Mouse (Mus musculus): ENCODE results near the gene Adgrg3. TPM values are rescaled to one million over a fixed set of nuclear protein-coding genes. Genes with fewer than 3 reads are reported as not detected.

Adgrg3 gene
- 19.4 TPM for polyA plus RNA-seq (2012; fragmentation: generic; extraction: Trizol)
- long read RNA-seq, experiment 1, partial matches to known transcripts, result 28 of 44 reads
- long read RNA-seq, experiment 1, other reads (novel, unspliced or antisense), result 16 of 44 reads
- long read RNA-seq, experiment 2, transcript Adgrg3-202 (8 exons, 3,034 nt), result minor isoform, 7 of 1,098 reads
- long read RNA-seq, experiment 2, transcript Adgrg3-201 (12 exons, 2,439 nt), result major isoform, 13 of 1,098 reads
- long read RNA-seq, experiment 2, partial matches to known transcripts, result 926 of 1,098 reads
- long read RNA-seq, experiment 2, other reads (novel, unspliced or antisense), result 152 of 1,098 reads

GRCm38 (mm10) chr8:95017451-95017850 is at the start of gene Adgrg3:
Gene Adgrg3 (plus strand): TSS chr8:95017692.
- TF ChIP-seq CTCF (IDR thresholded peaks at IDR 0.05; ENCODE audit: control insufficient read depth, insufficient read depth, insufficient read length) (no peak), CEBPB (IDR thresholded peaks at IDR 0.05; ENCODE audit: low read depth) (no peak), FOSL1 (IDR thresholded peaks at IDR 0.05; ENCODE audit: insufficient read depth, low read length, poor library complexity, severe bottlenecking) (no peak), MYOD1 (IDR thresholded peaks at IDR 0.05; ENCODE audit: control insufficient read depth, insufficient read length, low read depth) (no peak), USF1 (IDR thresholded peaks at IDR 0.05; ENCODE audit: low read depth) (no peak), MAX (IDR thresholded peaks at IDR 0.05) (no peak), MYOG (IDR thresholded peaks at IDR 0.05; ENCODE audit: control insufficient read depth, extremely low read depth, insufficient read length) (no peak)
- H3K27me3 ChIP-seq (ENCODE audit: control insufficient read depth, insufficient read depth, insufficient read length), result no peaks in the 10 kb centered on the region
- H3K36me3 ChIP-seq (ENCODE audit: control insufficient read depth, insufficient read depth), result no peaks in the 10 kb centered on the region
- H3K79me2 ChIP-seq (ENCODE audit: control insufficient read depth, insufficient read depth), result peaks cover 17% of the 10 kb centered on the region
- no peak within 1 kb of the TSS for H3K4me3 ChIP-seq (ENCODE audit: insufficient read depth, poor library complexity, severe bottlenecking)
- H3ac ChIP-seq (ENCODE audit: control insufficient read depth, insufficient read length, low read depth), result peak within 1 kb of the TSS; percentile 45
- H3K79me3 ChIP-seq (ENCODE audit: low read depth), result no peaks in the 10 kb centered on the region

DNA sequence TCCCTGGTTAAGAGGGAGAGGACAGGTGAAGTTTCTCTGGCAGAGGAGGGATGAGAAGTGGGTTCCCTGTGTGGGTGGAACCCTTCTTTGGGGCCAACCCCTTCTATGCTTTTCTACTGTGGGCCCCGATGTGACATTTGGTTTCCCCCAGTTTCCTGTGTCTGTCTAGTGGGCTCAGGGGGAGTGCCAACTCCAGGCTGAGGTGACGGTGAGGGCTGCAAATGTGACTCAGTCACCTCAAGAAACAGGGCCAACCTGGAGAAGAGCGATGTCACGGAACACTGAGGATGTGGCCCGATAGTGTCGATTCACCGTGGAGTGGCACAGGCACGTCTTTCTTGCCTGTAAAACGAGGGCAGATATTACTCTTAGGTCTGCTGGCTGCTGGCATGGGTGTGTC is 44.2 kb upstream of the Adgrg3 start:
- Histone ChIP-seq H3K36me3 (ENCODE audit: control insufficient read depth, insufficient read depth) (no peaks in the 10 kb centered on the region), H3K79me3 (ENCODE audit: low read depth) (no peaks in the 10 kb centered on the region), H3K27me3 (ENCODE audit: control insufficient read depth, insufficient read depth, insufficient read length) (peaks cover 6% of the 10 kb centered on the region), H3K79me2 (ENCODE audit: control insufficient read depth, insufficient read depth) (no peaks in the 10 kb centered on the region), H3K4me3 (ENCODE audit: insufficient read depth, poor library complexity, severe bottlenecking) (no peak overlapping the region), H3ac (ENCODE audit: control insufficient read depth, insufficient read length, low read depth) (no peak overlapping the region)
- TF ChIP-seq CTCF (IDR thresholded peaks at IDR 0.05; ENCODE audit: control insufficient read depth, insufficient read depth, insufficient read length) (no peak), CEBPB (IDR thresholded peaks at IDR 0.05; ENCODE audit: low read depth) (no peak), MAX (IDR thresholded peaks at IDR 0.05) (no peak), FOSL1 (IDR thresholded peaks at IDR 0.05; ENCODE audit: insufficient read depth, low read length, poor library complexity, severe bottlenecking) (no peak), USF1 (IDR thresholded peaks at IDR 0.05; ENCODE audit: low read depth) (no peak), MYOG (IDR thresholded peaks at IDR 0.05; ENCODE audit: control insufficient read depth, extremely low read depth, insufficient read length) (no peak), MYOD1 (IDR thresholded peaks at IDR 0.05; ENCODE audit: control insufficient read depth, insufficient read length, low read depth) (no peak)

DNA sequence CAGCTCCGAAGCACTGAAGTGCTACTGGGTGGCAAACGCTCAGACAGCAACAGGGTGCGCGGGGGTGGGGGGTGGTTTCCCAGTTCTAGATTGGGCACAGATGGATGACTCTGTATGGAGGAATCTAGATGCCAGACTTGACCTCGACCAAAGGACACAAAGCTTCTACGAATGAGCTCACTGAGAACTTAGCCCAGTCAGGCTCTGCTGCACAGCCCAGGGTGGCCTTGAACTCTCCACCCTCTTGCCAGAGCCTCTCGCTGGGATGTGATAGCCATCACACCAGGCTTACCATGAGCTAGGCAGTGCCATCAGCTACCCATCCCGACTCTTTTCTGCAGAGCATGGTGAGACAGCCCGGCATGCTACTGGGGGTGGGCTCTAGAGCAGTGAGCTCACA is 43.7 kb upstream of the Adgrg3 start:
- Histone ChIP-seq H3ac (ENCODE audit: control insufficient read depth, insufficient read length, low read depth) (no peak overlapping the region), H3K4me3 (ENCODE audit: insufficient read depth, poor library complexity, severe bottlenecking) (no peak overlapping the region), H3K79me3 (ENCODE audit: low read depth) (no peaks in the 10 kb centered on the region), H3K79me2 (ENCODE audit: control insufficient read depth, insufficient read depth) (no peaks in the 10 kb centered on the region), H3K36me3 (ENCODE audit: control insufficient read depth, insufficient read depth) (no peaks in the 10 kb centered on the region), H3K27me3 (ENCODE audit: control insufficient read depth, insufficient read depth, insufficient read length) (peaks cover 6% of the 10 kb centered on the region)
- TF ChIP-seq MYOG (IDR thresholded peaks at IDR 0.05; ENCODE audit: control insufficient read depth, extremely low read depth, insufficient read length) (no peak), MYOD1 (IDR thresholded peaks at IDR 0.05; ENCODE audit: control insufficient read depth, insufficient read length, low read depth) (no peak), FOSL1 (IDR thresholded peaks at IDR 0.05; ENCODE audit: insufficient read depth, low read length, poor library complexity, severe bottlenecking) (no peak), USF1 (IDR thresholded peaks at IDR 0.05; ENCODE audit: low read depth) (no peak)

- H3K79me2 ChIP-seq (ENCODE audit: control insufficient read depth, insufficient read depth), result no peaks in the 10 kb centered on the region
- peaks cover 6% of the 10 kb centered on the region for H3K27me3 ChIP-seq (ENCODE audit: control insufficient read depth, insufficient read depth, insufficient read length)
- H3K79me3 ChIP-seq (ENCODE audit: low read depth), result no peaks in the 10 kb centered on the region
- no peak within 1 kb of the TSS for H3K4me3 ChIP-seq (ENCODE audit: insufficient read depth, poor library complexity, severe bottlenecking)
- H3K36me3 ChIP-seq (ENCODE audit: control insufficient read depth, insufficient read depth), result no peaks in the 10 kb centered on the region
- no peak for TF ChIP-seq USF1 (IDR thresholded peaks at IDR 0.05; ENCODE audit: low read depth)
- TF ChIP-seq MAX (IDR thresholded peaks at IDR 0.05), result no peak
- no peak for TF ChIP-seq CTCF (IDR thresholded peaks at IDR 0.05; ENCODE audit: control insufficient read depth, insufficient read depth, insufficient read length)
- no peak for TF ChIP-seq MYOG (IDR thresholded peaks at IDR 0.05; ENCODE audit: control insufficient read depth, extremely low read depth, insufficient read length)
- TF ChIP-seq MYOD1 (IDR thresholded peaks at IDR 0.05; ENCODE audit: control insufficient read depth, insufficient read length, low read depth), result no peak
- TF ChIP-seq CEBPB (IDR thresholded peaks at IDR 0.05; ENCODE audit: low read depth), result no peak
- TF ChIP-seq FOSL1 (IDR thresholded peaks at IDR 0.05; ENCODE audit: insufficient read depth, low read length, poor library complexity, severe bottlenecking), result no peak
- H3ac ChIP-seq (ENCODE audit: control insufficient read depth, insufficient read length, low read depth), result no peak within 1 kb of the TSS
Measured at GRCm38 (mm10) chr8:94974467-94975165, 42.9 kb upstream of the Adgrg3 start, which contains the start of gene Adgrg1. Gene Adgrg1 (plus strand): TSS chr8:94974751.

- Histone ChIP-seq H3ac (ENCODE audit: control insufficient read depth, insufficient read length, low read depth) (no peak overlapping the region), H3K4me3 (ENCODE audit: insufficient read depth, poor library complexity, severe bottlenecking) (no peak overlapping the region), H3K79me3 (ENCODE audit: low read depth) (no peaks in the 10 kb centered on the region), H3K36me3 (ENCODE audit: control insufficient read depth, insufficient read depth) (no peaks in the 10 kb centered on the region), H3K27me3 (ENCODE audit: control insufficient read depth, insufficient read depth, insufficient read length) (peaks cover 6% of the 10 kb centered on the region), H3K79me2 (ENCODE audit: control insufficient read depth, insufficient read depth) (no peaks in the 10 kb centered on the region)
- TF ChIP-seq MAX (IDR thresholded peaks at IDR 0.05) (no peak), MYOG (IDR thresholded peaks at IDR 0.05; ENCODE audit: control insufficient read depth, extremely low read depth, insufficient read length) (no peak), FOSL1 (IDR thresholded peaks at IDR 0.05; ENCODE audit: insufficient read depth, low read length, poor library complexity, severe bottlenecking) (no peak), CEBPB (IDR thresholded peaks at IDR 0.05; ENCODE audit: low read depth) (no peak), USF1 (IDR thresholded peaks at IDR 0.05; ENCODE audit: low read depth) (no peak), CTCF (IDR thresholded peaks at IDR 0.05; ENCODE audit: control insufficient read depth, insufficient read depth, insufficient read length) (no peak), MYOD1 (IDR thresholded peaks at IDR 0.05; ENCODE audit: control insufficient read depth, insufficient read length, low read depth) (no peak)
Measured at GRCm38 (mm10) chr8:94976651-94977417, 40.7 kb upstream of the Adgrg3 start.
